Mouse (Mus musculus) erythroblast, embryonic 14.5 days (primary cell): ENCODE measurements around the gene Cemip2.

Experiments
- GATA1 ChIP-seq: IDR thresholded peaks from 2 replicates; pipeline ENCODE4 v1.6.1; 2012; ENCODE audit warnings: low read length, inconsistent platforms, mixed read lengths
- TAL1 ChIP-seq: IDR thresholded peaks from 3 replicates; pipeline ENCODE4 v1.6.1; 2012; ENCODE audit warnings: low read length, inconsistent platforms, mixed read lengths

GRCm38 (mm10) chr19:21883053-21883452 lies 104.9 kb downstream of the Cemip2 start:
- TF ChIP-seq TAL1, result no peak
- TF ChIP-seq GATA1, result no peak
